Mouse (Mus musculus) cerebellum, postnatal 10 days (tissue): ENCODE results near the gene C1qtnf6.

Experiments used
- DNase-seq, 2 experiments: peaks; one replicate each; pipeline ENCODE4 v3.0.0; 2021; ENCODE audit warnings: mixed read lengths in 2 of 2

The C1qtnf6 gene

DNA sequence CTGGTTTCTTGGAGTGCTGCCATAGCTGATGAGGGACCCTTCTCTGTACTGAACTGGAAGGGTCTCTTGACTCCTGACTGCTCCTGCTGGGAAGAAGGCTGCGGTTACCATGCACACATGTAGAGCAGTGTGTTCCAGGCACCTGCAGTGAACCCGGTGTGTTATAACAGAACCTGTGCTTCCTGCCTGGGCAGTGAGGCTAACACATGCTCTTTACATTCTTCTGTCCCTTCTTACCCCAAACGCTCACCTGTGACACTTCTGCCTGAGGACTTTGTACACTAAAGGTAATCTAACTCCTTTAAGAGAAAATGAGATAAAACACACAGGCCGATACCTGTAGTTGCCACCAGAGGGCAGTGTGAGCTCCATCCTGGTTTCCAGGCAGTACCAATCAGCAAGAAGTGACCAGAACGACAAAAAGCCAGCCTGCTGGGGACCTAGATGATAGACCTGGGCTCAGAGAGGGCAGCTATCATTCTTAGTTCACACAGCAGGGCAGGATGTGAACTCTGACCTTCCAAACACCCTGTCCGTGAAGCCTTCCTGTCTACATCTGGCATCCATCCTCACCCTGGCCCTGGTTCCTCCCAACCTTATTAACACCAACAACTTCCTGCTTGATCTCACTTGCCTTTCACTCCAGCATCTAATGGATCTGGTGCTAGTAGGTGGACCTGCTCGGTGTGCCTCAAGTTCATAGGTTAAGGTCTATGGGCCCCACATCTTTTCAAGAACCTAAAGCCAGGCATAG lies 16.6 kb downstream of the C1qtnf6 start:
- DNase-seq, result peak; percentile 87 to 91

DNA sequence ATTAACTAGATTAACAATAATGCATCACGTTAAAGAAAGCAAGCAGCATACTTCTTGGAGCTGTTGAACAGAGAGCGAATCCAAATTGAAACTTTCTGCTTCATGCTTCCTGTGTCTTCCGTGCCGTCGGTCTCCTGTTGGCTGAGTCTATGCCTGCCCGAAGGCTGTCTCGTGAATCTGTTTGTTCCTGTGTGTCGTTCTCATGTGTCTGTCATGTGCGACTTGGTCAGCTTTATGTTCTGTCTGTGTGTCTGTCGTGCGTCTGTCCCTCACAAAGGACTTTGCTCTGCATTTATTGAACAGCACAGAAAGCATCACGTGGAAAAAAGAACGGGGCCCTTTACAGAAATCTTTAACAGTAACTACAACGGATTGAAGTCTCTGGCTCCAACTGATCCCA lies 18.2 kb downstream of the C1qtnf6 start:
- no peak for DNase-seq

DNA sequence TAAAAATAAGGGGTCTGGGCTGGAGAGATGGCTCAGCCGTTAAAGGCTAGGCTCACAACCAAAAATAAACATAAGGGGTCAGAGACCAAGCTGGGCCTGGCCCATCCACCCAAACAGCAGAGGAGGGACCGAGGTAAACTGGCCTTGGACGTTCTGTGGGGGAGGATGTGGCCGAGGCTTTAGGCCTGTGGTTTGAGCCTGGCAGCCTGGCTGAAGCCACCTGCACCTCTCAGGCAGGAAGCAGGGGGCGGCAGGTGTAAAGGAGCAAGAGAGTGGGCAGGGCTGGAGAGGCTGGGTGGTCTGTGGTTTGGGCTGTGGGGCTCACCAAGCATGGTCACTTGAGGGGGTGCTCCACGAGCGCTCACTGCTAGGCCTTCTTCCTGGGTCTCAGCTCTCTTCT lies 19.3 kb downstream of the C1qtnf6 start:
- DNase-seq, result no peak

DNA sequence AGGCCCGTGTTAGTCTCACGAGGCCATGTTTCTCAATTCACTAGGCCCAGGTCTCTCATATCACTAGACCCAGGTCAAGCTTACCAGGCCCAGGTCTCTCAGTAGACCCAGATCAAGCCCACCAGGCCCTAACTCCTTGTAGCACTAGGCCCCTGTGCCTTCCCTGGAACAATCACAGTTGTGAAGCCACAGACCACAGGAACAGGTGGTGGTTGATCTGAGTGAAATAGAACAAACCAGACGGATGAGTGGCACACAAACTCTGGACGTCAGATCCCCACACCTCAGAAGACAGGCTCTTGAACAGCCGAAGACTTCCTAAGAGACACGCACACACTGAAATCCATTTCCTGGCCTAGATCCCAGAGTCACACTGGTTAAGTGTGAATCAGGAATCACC lies 20.5 kb downstream of the C1qtnf6 start:
- DNase-seq, result no peak

DNA sequence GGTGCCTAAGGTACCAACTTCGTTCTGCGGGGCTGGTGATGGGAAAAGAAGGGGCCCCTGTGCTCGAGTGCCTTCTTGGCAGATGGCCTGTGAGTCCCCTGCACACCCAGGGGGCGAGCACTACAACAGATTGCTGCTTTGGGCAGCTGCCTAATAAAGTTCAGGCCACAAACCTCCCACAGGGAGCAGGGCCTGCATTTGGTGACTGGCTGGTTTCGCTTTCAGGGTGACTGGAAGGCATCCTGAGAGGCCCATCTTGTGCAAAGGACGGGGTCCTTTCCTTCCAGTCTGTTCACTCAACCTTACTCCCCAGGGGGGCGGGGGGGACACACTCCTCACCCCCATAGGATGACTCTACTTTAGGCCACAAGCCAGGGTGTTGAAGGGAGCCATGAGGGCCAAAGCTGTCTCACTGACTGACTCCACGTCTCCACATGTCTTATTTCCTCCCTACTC lies 21.1 kb downstream of the C1qtnf6 start:
- peak; percentile 52 to 72 for DNase-seq

DNA sequence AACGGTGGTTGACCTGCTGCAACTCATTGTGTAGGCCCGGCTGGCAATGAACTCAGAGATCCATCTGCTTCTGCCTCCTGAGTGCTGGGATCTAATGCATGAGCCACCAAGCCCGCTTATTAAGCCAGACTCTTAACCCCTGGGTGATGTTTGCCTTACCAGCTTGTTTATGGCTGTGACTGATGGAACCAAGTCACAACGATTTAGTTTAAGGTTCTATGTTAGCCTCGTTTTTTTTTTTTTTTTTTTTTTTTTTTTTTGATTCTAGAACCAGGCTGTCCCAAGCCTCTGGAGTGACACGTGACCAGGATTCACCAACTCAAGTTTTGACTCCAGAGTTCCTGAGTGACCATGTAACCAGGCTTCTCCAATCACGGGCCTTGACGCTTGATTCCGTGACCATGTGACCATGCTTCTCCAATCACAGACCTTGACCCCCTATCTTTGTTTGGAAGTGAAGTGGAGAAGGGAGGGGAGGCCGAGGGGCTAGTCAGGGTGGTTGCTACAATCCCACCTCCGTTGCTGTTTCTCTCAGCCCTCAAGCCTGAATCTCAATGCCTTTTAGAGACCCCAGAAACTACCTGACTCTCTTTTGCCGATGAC lies 21.8 kb downstream of the C1qtnf6 start:
- no peak for DNase-seq

DNA sequence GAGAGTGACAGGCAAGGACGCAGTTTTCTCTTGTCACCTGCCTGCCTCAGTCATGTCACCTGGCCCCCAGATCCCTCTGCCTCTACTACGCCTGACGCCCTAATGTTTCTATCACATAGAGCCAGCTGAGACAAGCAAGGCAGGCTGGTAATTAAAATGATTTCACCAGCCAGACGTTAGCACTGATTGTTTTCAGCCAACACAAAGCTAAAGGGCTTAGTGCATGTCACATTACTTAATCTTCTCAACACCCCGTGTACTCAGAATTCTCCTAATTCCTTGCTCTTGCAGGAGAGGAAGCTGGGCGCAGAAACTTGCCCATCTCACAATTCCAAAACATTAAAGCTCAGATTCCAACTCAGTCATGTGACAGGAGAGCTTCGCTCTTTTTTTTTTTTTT lies 22.8 kb downstream of the C1qtnf6 start:
- no peak for DNase-seq

DNA sequence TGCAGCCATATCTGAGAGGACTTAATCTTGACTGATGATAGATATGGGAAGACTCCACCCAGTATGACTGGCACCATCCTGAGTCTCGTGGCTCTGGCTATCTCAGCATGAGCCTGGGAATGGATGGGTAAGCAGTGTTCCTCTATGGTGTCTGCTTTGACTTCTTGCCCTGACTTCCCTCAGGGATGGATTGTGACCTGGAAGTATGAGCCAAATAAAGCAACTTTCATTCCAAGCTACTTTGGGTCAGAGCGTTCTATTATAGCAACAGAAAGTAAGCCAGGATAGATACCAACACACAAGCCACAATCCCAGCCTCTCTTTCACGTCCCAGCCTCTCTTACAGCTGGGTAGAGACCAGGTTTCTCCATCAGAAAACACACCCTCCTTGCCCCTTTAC lies 25.7 kb downstream of the C1qtnf6 start:
- DNase-seq, result no peak

DNA sequence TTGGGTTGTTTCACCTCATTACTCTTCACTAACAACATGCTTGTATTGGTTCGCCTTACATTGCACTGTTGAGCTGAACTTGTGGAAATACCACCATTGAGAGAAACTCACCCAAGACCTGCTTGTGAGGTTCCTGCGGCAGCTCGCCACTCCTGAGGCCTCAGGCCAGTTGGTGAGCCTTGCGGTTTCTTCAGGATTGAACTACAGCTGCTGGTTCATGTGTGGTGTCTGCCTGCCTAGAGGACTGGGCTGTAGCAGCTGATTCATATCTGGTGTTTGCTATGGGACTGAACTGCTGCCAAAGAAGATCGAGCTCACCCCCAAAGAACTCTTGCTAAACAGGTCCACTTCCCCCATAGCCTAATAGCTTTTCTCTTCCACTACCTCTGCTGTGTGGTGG lies 26.4 kb downstream of the C1qtnf6 start:
- no peak for DNase-seq

DNA sequence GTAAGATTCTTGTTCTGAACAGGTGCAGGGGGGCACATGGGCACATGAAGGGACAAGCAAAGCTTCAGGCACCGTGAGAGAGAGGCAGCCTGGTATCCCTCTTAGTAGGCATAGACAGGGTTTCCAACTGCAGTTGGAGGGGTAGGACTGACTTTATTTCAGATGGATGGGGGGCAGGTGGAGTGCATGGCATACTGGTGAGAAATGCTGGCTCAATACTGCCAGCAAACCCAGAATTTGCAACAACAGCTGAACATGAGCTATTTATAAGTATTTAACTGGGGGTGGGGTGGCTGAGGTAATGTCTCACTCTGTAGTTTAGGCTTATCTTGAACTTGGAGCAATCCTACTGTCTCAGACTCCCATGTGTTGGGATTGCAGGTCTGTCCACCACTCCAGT lies 27.2 kb downstream of the C1qtnf6 start:
- no peak for DNase-seq

DNA sequence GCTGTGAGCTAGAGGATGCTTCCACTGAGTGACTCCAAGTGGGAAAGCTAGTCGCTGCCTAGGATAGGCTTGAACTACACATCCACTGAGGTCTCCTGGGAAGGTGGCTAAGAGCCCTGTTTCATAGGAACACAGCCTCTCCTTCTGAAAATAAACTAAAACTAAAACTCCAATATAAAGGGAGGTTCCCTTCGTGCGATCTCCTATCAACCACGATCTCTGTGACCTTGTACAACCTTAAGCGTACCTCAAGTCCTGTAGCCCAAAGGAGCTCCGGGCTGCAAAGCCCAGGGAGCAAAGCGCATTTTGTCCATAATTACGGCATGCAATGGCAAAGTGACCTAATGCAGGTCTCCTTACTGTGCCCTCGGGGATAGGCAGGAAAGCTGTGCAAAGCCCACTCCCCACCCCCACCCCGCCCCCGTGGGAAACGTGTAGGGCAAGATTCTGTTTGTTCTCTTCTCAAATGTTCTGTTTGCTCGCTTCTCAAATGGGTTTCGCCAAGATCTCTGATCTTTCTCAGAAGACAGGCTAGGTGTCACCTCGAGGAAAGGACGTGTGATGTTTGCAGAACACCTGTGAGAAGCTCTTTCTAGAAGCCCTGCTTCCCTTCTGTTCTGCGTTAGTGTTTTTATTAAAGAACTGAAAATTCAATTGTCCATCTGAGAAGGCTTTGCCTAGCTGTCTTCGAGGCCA lies 28.6 kb downstream of the C1qtnf6 start:
- DNase-seq, result no peak

DNA sequence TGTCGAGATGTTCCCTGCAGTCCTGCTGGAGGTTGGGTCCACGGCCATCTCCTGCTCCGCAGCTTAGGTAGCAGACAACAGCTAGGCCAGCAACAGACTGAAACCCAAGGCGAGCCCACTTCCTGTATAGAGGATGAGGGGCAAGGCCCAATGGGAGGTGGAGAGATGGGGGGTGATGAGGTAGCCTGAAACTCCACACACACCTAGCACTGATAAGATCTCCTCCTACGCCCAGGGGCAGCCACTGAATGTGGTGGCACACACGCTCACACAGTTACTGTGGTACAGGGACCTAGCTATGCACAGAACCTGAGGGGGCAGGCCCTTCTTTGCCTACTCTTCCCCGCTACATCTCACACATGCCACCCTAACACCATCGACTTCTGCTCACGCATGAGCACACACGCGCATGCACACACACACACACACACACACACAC lies 36.2 kb downstream of the C1qtnf6 start, which contains the start of gene Il2rb:
Gene Il2rb (minus strand): TSS at position 304 of the 439 bp plus-strand sequence.
- no peak for DNase-seq

DNA sequence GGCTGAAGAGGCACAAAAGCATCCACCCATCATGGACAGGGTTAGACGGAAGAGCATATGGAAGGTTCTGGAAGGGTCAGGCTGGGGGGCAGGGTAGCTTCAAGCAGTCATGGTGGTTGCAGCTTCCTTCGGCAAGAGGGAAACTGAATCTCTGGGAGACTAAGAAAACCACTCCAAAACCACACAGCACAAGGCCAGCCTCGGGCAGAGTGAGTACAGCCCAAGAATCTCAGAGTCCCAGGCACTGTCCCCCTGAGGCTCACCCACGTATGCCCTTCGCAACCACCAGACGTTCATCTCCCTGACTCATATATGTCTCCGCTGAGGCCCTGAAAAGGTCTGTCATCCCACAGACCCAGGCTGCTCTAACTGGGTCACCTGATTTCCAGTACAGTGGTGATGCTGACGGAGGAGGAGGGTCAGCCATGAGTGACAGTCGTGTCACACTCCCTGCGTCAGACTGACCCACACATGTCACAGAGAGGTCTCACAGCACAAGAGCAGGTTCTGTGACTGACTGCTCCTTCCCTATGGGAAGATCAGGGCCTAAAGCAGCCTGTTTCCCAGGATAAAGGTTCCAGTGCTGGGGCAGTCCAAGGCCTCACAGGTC lies 37.7 kb downstream of the C1qtnf6 start:
- no peak for DNase-seq

DNA sequence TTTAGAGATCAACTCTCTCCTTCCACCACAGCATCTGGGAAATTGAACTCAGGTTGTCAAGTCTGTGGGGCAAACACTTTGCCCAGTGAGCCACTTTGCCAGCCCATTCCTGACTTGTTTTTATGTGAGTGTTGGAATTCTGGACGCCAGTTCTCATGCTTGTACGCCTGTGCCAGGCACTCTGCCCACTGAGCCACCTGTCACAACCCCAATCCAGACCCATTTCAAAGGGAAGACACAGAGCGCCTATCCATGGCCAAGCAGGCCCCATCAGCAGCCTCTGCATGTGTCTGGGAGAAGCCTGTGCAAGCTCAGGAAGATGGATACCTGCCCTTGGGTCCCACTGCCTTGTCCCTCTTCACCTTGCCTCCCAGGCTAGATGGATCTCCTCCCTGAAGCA lies 39.9 kb downstream of the C1qtnf6 start:
- peak in 1 of 2 experiments; percentile 48 for DNase-seq

DNA sequence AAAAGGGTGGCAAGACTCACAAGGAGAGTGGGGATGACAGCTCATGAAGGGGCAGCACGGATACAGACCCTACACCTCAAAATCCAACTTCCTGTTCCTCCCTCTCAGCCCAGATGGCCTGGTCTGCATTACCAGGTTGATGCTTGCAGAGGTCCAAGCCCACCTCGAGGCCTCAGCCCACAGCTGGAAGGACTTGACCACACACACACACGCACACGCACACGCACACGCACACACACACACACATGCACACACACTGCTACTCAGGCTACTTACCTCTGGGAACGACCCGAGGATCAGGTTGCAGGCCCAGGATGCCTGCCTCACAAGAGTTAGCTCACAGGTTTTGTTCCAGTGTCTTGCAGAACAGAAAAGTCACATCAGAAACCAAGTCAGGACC lies 41.3 kb downstream of the C1qtnf6 start:
- DNase-seq, result no peak

DNA sequence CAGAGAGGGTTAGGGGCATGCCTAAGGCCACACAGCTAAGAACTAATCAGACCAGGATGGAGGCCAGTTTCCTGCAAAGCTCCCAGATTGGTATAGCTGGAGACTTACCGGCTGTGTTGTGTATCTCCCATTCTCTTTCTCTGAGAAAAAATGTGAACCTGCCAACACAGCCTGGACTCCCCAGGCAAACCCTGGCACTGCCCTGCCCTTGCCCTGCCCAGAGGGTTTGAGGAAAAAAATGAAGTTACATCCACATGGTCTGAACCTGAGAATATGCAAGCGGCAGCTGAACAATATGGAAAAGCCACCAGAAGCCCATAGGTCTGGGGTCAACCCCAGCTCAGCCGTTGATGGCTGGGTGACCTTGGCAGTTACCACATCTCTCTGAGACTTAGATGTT lies 42.0 kb downstream of the C1qtnf6 start:
- DNase-seq, result peak; percentile 57 to 72

DNA sequence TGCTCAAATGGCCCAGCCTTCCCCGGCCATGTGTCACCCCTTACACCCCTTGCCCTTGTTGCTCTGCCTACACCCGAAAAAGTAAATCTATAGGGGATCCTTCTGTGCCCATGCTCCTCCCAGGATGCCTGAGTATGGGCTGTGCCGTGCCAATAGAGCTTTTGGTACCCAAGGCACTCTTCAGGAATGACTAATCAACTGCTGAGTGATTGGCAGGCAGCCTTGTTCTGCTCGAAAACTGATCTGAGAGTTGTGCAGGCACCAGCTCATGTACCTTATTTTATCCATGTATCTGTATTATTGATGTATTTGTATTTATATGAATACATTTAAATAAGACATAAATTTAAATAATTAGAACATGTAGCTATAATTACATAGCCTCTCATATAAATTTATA lies 44.1 kb downstream of the C1qtnf6 start:
- peak in 1 of 2 experiments; percentile 66 for DNase-seq

DNA sequence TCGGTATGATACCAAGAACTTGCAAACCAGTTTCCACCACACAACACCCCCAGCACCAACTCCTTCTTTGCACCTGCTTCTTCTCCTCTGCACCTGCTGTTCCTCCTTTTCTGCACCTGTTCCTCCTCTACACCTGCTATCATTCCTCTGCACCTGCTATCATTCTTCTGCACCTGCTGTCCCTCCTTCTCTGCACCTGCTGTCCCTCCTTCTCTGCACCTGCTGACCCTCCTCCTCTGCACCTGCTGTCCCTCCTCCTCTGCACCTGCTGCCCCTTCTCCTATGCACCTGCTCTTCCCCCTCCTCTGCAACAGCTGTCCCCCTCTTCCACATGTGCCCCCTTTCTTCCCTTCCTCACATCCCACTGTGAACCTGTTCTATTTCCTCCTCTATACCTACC lies 44.7 kb downstream of the C1qtnf6 start:
- no peak for DNase-seq

DNA sequence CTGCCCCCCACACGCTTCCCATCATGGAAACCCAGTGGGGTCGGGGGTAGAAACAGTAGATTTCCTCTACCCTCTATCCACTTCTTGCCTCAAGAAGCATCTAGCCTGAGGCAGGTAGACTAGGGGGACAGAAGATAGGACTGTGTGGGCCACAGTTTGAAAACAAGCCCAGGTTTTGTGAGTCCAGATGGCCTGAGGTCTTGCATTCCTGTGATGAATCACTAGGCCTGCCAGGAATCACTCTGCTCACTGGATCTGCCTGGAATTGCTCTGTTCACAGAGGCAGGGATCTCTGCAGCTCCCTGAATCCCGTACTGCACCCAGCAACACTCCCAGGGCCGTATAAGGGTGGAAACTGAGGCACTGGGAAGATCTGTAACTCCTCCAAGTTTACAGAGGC lies 47.9 kb downstream of the C1qtnf6 start:
- DNase-seq, result peak; percentile 78

DNA sequence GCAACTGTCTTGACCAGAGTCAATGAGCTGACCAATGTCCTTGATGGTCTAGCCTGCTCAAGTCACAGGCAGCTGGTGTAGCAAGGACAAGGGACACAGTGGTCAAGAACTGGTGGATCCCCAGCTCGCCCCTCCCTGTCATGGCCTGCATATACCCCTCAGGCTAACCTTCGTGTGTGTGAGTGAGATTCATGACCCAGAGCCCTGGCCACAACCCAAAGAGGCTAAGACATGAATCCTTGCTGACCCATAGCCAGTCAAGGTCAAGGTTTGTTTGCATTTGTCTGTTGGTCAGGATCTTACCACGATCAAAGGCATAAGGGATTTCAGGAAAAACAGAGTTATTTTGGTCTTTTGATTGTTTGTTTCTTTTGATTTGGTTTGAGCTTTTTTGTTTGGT lies 48.7 kb downstream of the C1qtnf6 start:
- DNase-seq, result no peak

DNA sequence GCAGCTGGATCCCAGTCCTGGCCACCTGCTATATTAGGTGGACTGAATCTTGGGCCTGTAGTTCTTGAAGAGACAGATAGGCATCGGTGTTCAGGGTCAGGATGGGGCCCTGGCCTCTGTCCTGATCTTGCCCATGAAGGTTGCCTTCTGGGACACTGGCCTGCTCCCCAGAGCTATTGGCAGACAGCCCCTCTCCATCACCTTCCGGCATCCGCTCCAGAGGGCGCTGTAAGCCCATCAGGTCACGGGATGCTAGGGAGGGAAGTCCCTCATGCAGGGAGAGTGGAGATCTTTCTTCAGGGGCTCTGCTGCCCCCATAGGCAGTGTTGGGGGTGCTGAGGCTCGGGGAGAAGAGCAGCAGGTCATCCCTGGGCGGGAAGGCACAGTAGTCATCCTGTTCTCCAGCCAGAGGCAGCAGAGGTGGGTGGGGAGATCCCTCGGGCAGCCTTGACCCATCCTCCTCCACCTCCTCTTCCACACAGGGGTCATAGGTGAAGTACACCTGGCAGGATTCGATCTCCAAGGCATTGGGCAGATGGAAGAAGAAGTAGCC lies 49.7 kb downstream of the C1qtnf6 start:
- no peak for DNase-seq

DNA sequence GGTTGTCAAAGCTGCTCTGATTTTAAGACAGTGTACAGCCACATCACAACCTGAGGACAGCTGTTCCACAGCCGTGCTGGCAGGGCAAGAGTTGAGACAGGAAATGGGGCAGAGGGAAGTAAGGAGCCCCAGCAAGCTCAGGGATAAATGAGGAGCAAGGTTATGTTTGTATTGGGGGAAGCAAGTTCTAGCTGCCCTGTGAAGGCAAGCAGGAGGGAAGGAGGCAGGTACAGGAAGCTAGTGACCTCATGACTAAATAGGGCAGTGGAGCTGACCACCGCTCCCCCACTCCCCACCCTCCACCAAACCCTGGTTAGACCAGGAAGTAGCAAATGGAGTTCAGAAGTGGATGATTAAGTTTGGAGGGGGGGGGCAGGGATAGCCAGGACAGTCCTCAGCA lies 50.2 kb downstream of the C1qtnf6 start:
- DNase-seq, result no peak

DNA sequence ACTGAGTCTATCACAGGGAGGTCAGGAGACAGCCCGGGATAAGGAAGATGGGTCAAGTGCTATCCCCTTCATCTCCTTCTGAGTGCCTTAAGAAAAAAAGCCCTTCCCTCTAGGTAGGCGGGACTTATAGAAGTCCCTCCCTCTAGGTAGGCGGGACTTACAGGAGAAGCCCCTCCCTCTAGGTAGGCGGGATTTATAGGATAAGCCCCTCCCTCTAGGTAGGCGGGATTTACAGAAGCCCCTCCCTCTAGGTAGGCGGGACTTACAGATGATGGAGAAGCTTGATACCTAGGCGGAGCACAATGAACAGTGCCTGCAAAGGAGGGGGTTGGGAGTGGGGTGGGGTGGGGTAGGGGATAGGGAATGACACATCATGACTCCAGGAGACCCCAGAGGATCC lies 51.1 kb downstream of the C1qtnf6 start:
- DNase-seq, result no peak
